ENCODE assay signal across 7 mouse cellular contexts in genomic region chr9:107556346-107556745, GRCm38 (mm10). TPM values are rescaled to one million over a fixed set of nuclear protein-coding genes. Genes with fewer than 3 reads are reported as not detected.
DNase-seq lines count a peak whose midpoint lies in the region; ATAC-seq and TF ChIP-seq lines count a peak whose summit lies in the region.

No protein-coding gene starts in this region.

- H3K27me3 ChIP-seq in lung, postnatal 0 days (replicated peaks; ENCODE audit: insufficient read depth, low read length), result no peaks in the 10 kb centered on the region
- H3K27me3 ChIP-seq in forebrain, embryonic 15.5 days, result peaks cover 18% of the 10 kb centered on the region
- no peaks in the 10 kb centered on the region; the same call in 1 of the 2 replicates for H3K27me3 ChIP-seq in liver, embryonic 14.5 days (ENCODE audit: control insufficient read depth, insufficient read depth, low read length)
- no peaks in the 10 kb centered on the region for H3K27me3 ChIP-seq in stomach, postnatal 0 days (ENCODE audit: control insufficient read depth, insufficient read depth, low read length)

- H3K4me3 ChIP-seq in lung, postnatal 0 days (ENCODE audit: low read depth, low read length), result peak overlapping the region; percentile 79; the same call in 1 of the 2 replicates
- H3K4me3 ChIP-seq in forebrain, embryonic 15.5 days, result 0 out of 2 replicates have a peak overlapping the region, but pooled peaks have one; percentile 84
- H3K4me3 ChIP-seq in liver, embryonic 14.5 days (ENCODE audit: insufficient read depth in 1 of 2, low read depth in 2 of 2, low read length in 2 of 2), result peak overlapping the region in 1 of 2 experiments; percentile 83; a peak in 3 of 4 replicates
- H3K4me3 ChIP-seq in stomach, postnatal 0 days (ENCODE audit: low read depth, low read length), result peak overlapping the region; percentile 69

- TF ChIP-seq EP300 in lung, postnatal 0 days (IDR thresholded peaks at IDR 0.05), result no peak
- no peak for TF ChIP-seq EP300 in liver, embryonic 14.5 days (IDR thresholded peaks at IDR 0.05; ENCODE audit: low read depth)
- no peak for TF ChIP-seq EP300 in stomach, postnatal 0 days (optimal IDR thresholded peaks at IDR 0.05)

- DNase-seq in lung, postnatal 0 days (ENCODE audit: low spot score), result peak; percentile 55
- DNase-seq in lung, postnatal 25 days (ENCODE audit: low spot score), result no peak
- no peak for DNase-seq in liver, embryonic 14.5 days (ENCODE audit: low read depth in 3 of 3, low spot score in 3 of 3)
- DNase-seq in stomach, postnatal 0 days (ENCODE audit: low spot score), result no peak
- no peak for DNase-seq in thymus, adult 18-20 months
- no peak for DNase-seq in layer of hippocampus, adult 11-12 months (ENCODE audit: low spot score)

- no peak for ATAC-seq in lung, postnatal 0 days
- no peak for ATAC-seq in forebrain, embryonic 15.5 days (replicated peaks)
- no peak for ATAC-seq in liver, embryonic 14.5 days (ENCODE audit: insufficient read depth)
- no peak for ATAC-seq in stomach, postnatal 0 days (ENCODE audit: low FRiP score, low TSS enrichment)

- 42% methylated on average over 3 of the region's 3 CpGs for WGBS in lung, postnatal 0 days
- 81% methylated on average over 3 of the region's 3 CpGs for WGBS in forebrain, embryonic 15.5 days
- 37% methylated on average over 3 of the region's 3 CpGs for WGBS in liver, embryonic 14.5 days (ENCODE audit: insufficient replicate concordance)
- 56% methylated on average over 3 of the region's 3 CpGs for WGBS in stomach, postnatal 0 days

- no peak for TF ChIP-seq CTCF in lung, postnatal 0 days (IDR thresholded peaks at IDR 0.05)
- no peak for TF ChIP-seq CTCF in liver, embryonic 14.5 days (IDR thresholded peaks at IDR 0.05; ENCODE audit: low read depth)
- TF ChIP-seq CTCF in stomach, postnatal 0 days (IDR thresholded peaks at IDR 0.05; ENCODE audit: low read depth), result no peak

- H3K36me3 ChIP-seq in lung, postnatal 0 days (ENCODE audit: insufficient read depth, low read length), result peaks cover 38% of the 10 kb centered on the region; the same call in 1 of the 2 replicates
- peaks cover 41% of the 10 kb centered on the region for H3K36me3 ChIP-seq in forebrain, embryonic 15.5 days
- peaks cover 46% of the 10 kb centered on the region for H3K36me3 ChIP-seq in liver, embryonic 14.5 days (replicated peaks; ENCODE audit: control insufficient read depth, insufficient read depth, low read depth)
- peaks cover 28% of the 10 kb centered on the region for H3K36me3 ChIP-seq in stomach, postnatal 0 days (ENCODE audit: control insufficient read depth, insufficient read depth, low read length)

- H3K4me2 ChIP-seq in lung, postnatal 0 days (replicated peaks; ENCODE audit: low read depth, low read length), result peak overlapping the region; percentile 78
- H3K4me2 ChIP-seq in forebrain, embryonic 15.5 days (replicated peaks), result 0 out of 2 replicates have a peak overlapping the region, but pooled peaks have one; percentile 90
- H3K4me2 ChIP-seq in liver, embryonic 14.5 days (ENCODE audit: low read depth), result peak overlapping the region; percentile 90
- H3K4me2 ChIP-seq in stomach, postnatal 0 days (replicated peaks; ENCODE audit: low read depth), result peak overlapping the region; percentile 83

- peaks cover 30% of the 10 kb centered on the region for H3K4me1 ChIP-seq in lung, postnatal 0 days (ENCODE audit: insufficient read depth, low read depth, low read length)
- peaks cover 37% of the 10 kb centered on the region for H3K4me1 ChIP-seq in forebrain, embryonic 15.5 days
- peaks cover 31 to 36% of the 10 kb centered on the region in 2 experiments for H3K4me1 ChIP-seq in liver, embryonic 14.5 days (replicated peaks; ENCODE audit: control insufficient read depth in 2 of 2, insufficient read depth in 2 of 2, low read length in 1 of 2)
- H3K4me1 ChIP-seq in stomach, postnatal 0 days (replicated peaks; ENCODE audit: control insufficient read depth, insufficient read depth), result peaks cover 17% of the 10 kb centered on the region

- H3K9me3 ChIP-seq in lung, postnatal 0 days (ENCODE audit: low read length), result no peaks in the 10 kb centered on the region
- H3K9me3 ChIP-seq in forebrain, embryonic 15.5 days, result no peaks in the 10 kb centered on the region
- H3K9me3 ChIP-seq in liver, embryonic 14.5 days (ENCODE audit: control insufficient read depth, low read length), result no peaks in the 10 kb centered on the region
- no peaks in the 10 kb centered on the region for H3K9me3 ChIP-seq in stomach, postnatal 0 days (ENCODE audit: control insufficient read depth, low read length)

- H3K27ac ChIP-seq in lung, postnatal 0 days (ENCODE audit: low read length), result peak overlapping the region; percentile 99; the same call in 1 of the 2 replicates
- H3K27ac ChIP-seq in forebrain, embryonic 15.5 days (replicated peaks), result no peak overlapping the region
- H3K27ac ChIP-seq in liver, embryonic 14.5 days, result peak overlapping the region; percentile 37; the same call in 1 of the 2 replicates
- H3K27ac ChIP-seq in stomach, postnatal 0 days (replicated peaks), result peak overlapping the region; percentile 97

- no peak overlapping the region; the same call in 1 of the 2 replicates for H3K9ac ChIP-seq in lung, postnatal 0 days (replicated peaks; ENCODE audit: low read depth)
- H3K9ac ChIP-seq in forebrain, embryonic 15.5 days (replicated peaks), result no peak overlapping the region
- H3K9ac ChIP-seq in liver, embryonic 14.5 days (replicated peaks), result peak overlapping the region; percentile 87
- peak overlapping the region; percentile 31; the same call in 1 of the 2 replicates for H3K9ac ChIP-seq in stomach, postnatal 0 days (ENCODE audit: low read length)

RNA-seq across cellular contexts. Expression of gene Rassf1, which starts 5.0 kb away (rescaled TPM):
- polyA plus RNA-seq in lung, postnatal 0 days (2015; fragmentation: Nextera tagmentation; extraction: Ambion mirVana), result 86.1 and 97.7 TPM in 2 replicates
- polyA plus RNA-seq in forebrain, embryonic 15.5 days (2015; fragmentation: Nextera tagmentation; extraction: Ambion mirVana), result 38.9 and 41.1 TPM in 2 replicates
- polyA plus RNA-seq in liver, embryonic 14.5 days (2012; rRNA removed), result 9.8 and 13.6 TPM in 2 replicates
- polyA plus RNA-seq in liver, embryonic 14.5 days (2014; fragmentation: Nextera tagmentation; extraction: Ambion mirVana), result 11.2 and 12.0 TPM in 2 replicates
- 44.2 and 46.5 TPM in 2 replicates for polyA plus RNA-seq in stomach, postnatal 0 days (2015; fragmentation: Nextera tagmentation; extraction: Ambion mirVana)

RNA-seq across cellular contexts. Expression of gene Tusc2, which starts 6.7 kb away (rescaled TPM):
- polyA plus RNA-seq in lung, postnatal 0 days (2015; fragmentation: Nextera tagmentation; extraction: Ambion mirVana), result 38.1 and 41.5 TPM in 2 replicates
- polyA plus RNA-seq in forebrain, embryonic 15.5 days (2015; fragmentation: Nextera tagmentation; extraction: Ambion mirVana), result 96.7 and 97.5 TPM in 2 replicates
- 20.3 and 22.6 TPM in 2 replicates for polyA plus RNA-seq in liver, embryonic 14.5 days (2012; rRNA removed)
- polyA plus RNA-seq in liver, embryonic 14.5 days (2014; fragmentation: Nextera tagmentation; extraction: Ambion mirVana), result 39.7 and 40.4 TPM in 2 replicates
- polyA plus RNA-seq in stomach, postnatal 0 days (2015; fragmentation: Nextera tagmentation; extraction: Ambion mirVana), result 44.9 and 48.7 TPM in 2 replicates

RNA-seq across cellular contexts. Expression of gene Zmynd10, which starts 9.2 kb away (rescaled TPM):
- polyA plus RNA-seq in lung, postnatal 0 days (2015; fragmentation: Nextera tagmentation; extraction: Ambion mirVana), result 9.1 and 10.7 TPM in 2 replicates
- 3.7 and 4.6 TPM in 2 replicates for polyA plus RNA-seq in forebrain, embryonic 15.5 days (2015; fragmentation: Nextera tagmentation; extraction: Ambion mirVana)
- 0.19 and 0.25 TPM in 2 replicates for polyA plus RNA-seq in liver, embryonic 14.5 days (2012; rRNA removed)
- 0.20 and 0.28 TPM in 2 replicates for polyA plus RNA-seq in liver, embryonic 14.5 days (2014; fragmentation: Nextera tagmentation; extraction: Ambion mirVana)
- 0.94 and 0.97 TPM in 2 replicates for polyA plus RNA-seq in stomach, postnatal 0 days (2015; fragmentation: Nextera tagmentation; extraction: Ambion mirVana)

RNA-seq across cellular contexts. Expression of gene Hyal2, which starts 11.4 kb away (rescaled TPM):
- 103 and 104 TPM in 2 replicates for polyA plus RNA-seq in lung, postnatal 0 days (2015; fragmentation: Nextera tagmentation; extraction: Ambion mirVana)
- 75.3 and 76.2 TPM in 2 replicates for polyA plus RNA-seq in forebrain, embryonic 15.5 days (2015; fragmentation: Nextera tagmentation; extraction: Ambion mirVana)
- 19.9 and 26.2 TPM in 2 replicates for polyA plus RNA-seq in liver, embryonic 14.5 days (2012; rRNA removed)
- polyA plus RNA-seq in liver, embryonic 14.5 days (2014; fragmentation: Nextera tagmentation; extraction: Ambion mirVana), result 47.0 and 51.3 TPM in 2 replicates
- polyA plus RNA-seq in stomach, postnatal 0 days (2015; fragmentation: Nextera tagmentation; extraction: Ambion mirVana), result 49.6 and 50.4 TPM in 2 replicates

RNA-seq across cellular contexts. Expression of gene Nprl2, which starts 14.3 kb away (rescaled TPM):
- polyA plus RNA-seq in lung, postnatal 0 days (2015; fragmentation: Nextera tagmentation; extraction: Ambion mirVana), result 24.7 and 28.0 TPM in 2 replicates
- 74.9 and 78.7 TPM in 2 replicates for polyA plus RNA-seq in forebrain, embryonic 15.5 days (2015; fragmentation: Nextera tagmentation; extraction: Ambion mirVana)
- polyA plus RNA-seq in liver, embryonic 14.5 days (2012; rRNA removed), result 10.5 and 12.9 TPM in 2 replicates
- polyA plus RNA-seq in liver, embryonic 14.5 days (2014; fragmentation: Nextera tagmentation; extraction: Ambion mirVana), result 9.2 and 10.2 TPM in 2 replicates
- polyA plus RNA-seq in stomach, postnatal 0 days (2015; fragmentation: Nextera tagmentation; extraction: Ambion mirVana), result 24.8 and 24.9 TPM in 2 replicates

Comparison
In these comparisons a context has a peak if more than half of its experiments do, and no peak if none do; other contexts are left out.
1. H3K9ac ChIP-seq: peak in liver, embryonic 14.5 days (single experiment) and stomach, postnatal 0 days (single experiment); none in lung, postnatal 0 days (single experiment) and forebrain, embryonic 15.5 days (single experiment).
2. Peak in every context shown above with its lines, with median percentiles within 50 percentile points of each other: H3K4me2 ChIP-seq.